Mouse (Mus musculus) myocyte (in vitro differentiated cells): ENCODE measurements around the gene Spata32.

Experiments
- CEBPB ChIP-seq: IDR thresholded peaks from 2 replicates; pipeline ENCODE4 v1.6.1; 2011; ENCODE audit warnings: mild to moderate bottlenecking, moderate library complexity; ENCODE audit not compliant: poor library complexity, insufficient read depth, severe bottlenecking
- MAX ChIP-seq: IDR thresholded peaks from one replicate; pipeline ENCODE4 v1.6.1; 2011; ENCODE audit warnings: low read depth, mild to moderate bottlenecking, control low read depth
- POLR2A ChIP-seq: IDR thresholded peaks from one replicate; pipeline ENCODE4 v1.6.1; 2011; ENCODE audit warnings: low read depth, mild to moderate bottlenecking, control low read depth, moderate library complexity; ENCODE audit not compliant: insufficient read length
- POLR2AphosphoS2 ChIP-seq: IDR thresholded peaks from one replicate; pipeline ENCODE4 v1.6.1; 2011; ENCODE audit warnings: low read depth, control low read depth; ENCODE audit not compliant: insufficient read length

- TF ChIP-seq POLR2AphosphoS2: no peak
- no peak for TF ChIP-seq CEBPB
- TF ChIP-seq POLR2A: no peak
- TF ChIP-seq MAX: no peak
Measured at GRCm38 (mm10) chr11:103184891-103185290, 33.3 kb downstream of the Spata32 start.
